17 mouse cellular contexts compared by ENCODE assay signal in the genomic region with DNA sequence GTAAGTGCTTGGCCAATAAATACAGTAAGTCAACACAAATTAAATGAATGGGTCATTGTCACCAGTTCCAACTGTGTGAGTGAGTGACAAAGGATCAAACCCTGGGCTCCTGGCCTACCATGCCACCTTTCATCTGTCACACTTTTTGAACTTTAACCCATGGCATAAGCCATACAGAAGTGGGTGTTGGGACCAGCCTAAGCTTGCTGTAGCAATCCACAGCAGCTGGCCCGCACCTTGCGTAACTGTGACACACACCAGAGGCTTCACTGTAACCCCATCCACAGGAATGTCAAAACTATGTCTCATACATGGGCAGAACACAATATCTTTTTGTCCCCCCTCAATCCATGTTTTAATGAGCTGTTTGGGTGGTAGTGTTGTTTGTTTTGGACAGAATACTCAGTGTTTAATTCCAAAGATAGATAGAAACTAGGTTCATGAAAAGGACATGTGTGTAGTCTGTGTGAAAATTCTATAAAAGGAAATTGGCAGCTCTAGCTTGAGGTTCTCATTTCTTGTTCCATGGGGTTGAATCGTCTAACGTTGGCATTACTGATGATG. TPM values are rescaled to one million over a fixed set of nuclear protein-coding genes. Genes with fewer than 3 reads are reported as not detected.
DNase-seq lines count a peak whose midpoint lies in the region; ATAC-seq lines count a peak whose summit lies in the region.
"Had no signal": no experiment of that assay in that cellular context is flagged by ENCODE, and none has a peak within 500 bp of the region (broad histone marks: within the 10 kb centered on the region; RNA-seq: fewer than 3 reads in every experiment).

No protein-coding gene starts in this region.

- no peak overlapping the region for H3K4me3 ChIP-seq in embryonic facial prominence, embryonic 14.5 days (ENCODE audit: low read depth, low read length)
- H3K4me3 ChIP-seq in embryonic facial prominence, embryonic 10.5 days, result no peak overlapping the region
- H3K4me3 ChIP-seq in liver, embryonic 13.5 days (replicated peaks), result no peak overlapping the region
- H3K4me3 ChIP-seq: heart, embryonic 15.5 days; hindbrain, embryonic 15.5 days; megakaryocyte, embryonic 14.5 days had no signal

- H3K36me3 ChIP-seq in embryonic facial prominence, embryonic 14.5 days (ENCODE audit: control insufficient read depth, insufficient read depth, low read length), result no peaks in the 10 kb centered on the region
- no peaks in the 10 kb centered on the region for H3K36me3 ChIP-seq in embryonic facial prominence, embryonic 10.5 days (replicated peaks)
- H3K36me3 ChIP-seq in liver, embryonic 13.5 days, result no peaks in the 10 kb centered on the region
- H3K36me3 ChIP-seq: heart, embryonic 15.5 days; hindbrain, embryonic 15.5 days had no signal

- 73% methylated on average over 4 of the region's 4 CpGs for WGBS in embryonic facial prominence, embryonic 14.5 days
- WGBS in embryonic facial prominence, embryonic 10.5 days, result 92% methylated on average over 4 of the region's 4 CpGs
- 61% methylated on average over 4 of the region's 4 CpGs for WGBS in liver, embryonic 13.5 days (ENCODE audit: insufficient replicate concordance)

- H3K4me1 ChIP-seq in embryonic facial prominence, embryonic 14.5 days (ENCODE audit: control insufficient read depth, insufficient read depth, low read length), result no peaks in the 10 kb centered on the region
- H3K4me1 ChIP-seq in embryonic facial prominence, embryonic 10.5 days, result peaks cover 4% of the 10 kb centered on the region; the same call in 1 of the 2 replicates
- no peaks in the 10 kb centered on the region for H3K4me1 ChIP-seq in liver, embryonic 13.5 days (replicated peaks)
- H3K4me1 ChIP-seq: heart, embryonic 15.5 days; hindbrain, embryonic 15.5 days; megakaryocyte, embryonic 14.5 days had no signal

- H3K9ac ChIP-seq in embryonic facial prominence, embryonic 14.5 days (ENCODE audit: low read depth, low read length), result no peak overlapping the region
- no peak overlapping the region for H3K9ac ChIP-seq in liver, embryonic 13.5 days
- H3K9ac ChIP-seq: heart, embryonic 15.5 days; hindbrain, embryonic 15.5 days had no signal

- no peaks in the 10 kb centered on the region for H3K27me3 ChIP-seq in embryonic facial prominence, embryonic 14.5 days (replicated peaks; ENCODE audit: control insufficient read depth, insufficient read depth, low read length)
- H3K27me3 ChIP-seq in embryonic facial prominence, embryonic 10.5 days (replicated peaks; ENCODE audit: low read depth, poor library complexity, severe bottlenecking), result no peaks in the 10 kb centered on the region
- H3K27me3 ChIP-seq in liver, embryonic 13.5 days, result no peaks in the 10 kb centered on the region
- H3K27me3 ChIP-seq: heart, embryonic 15.5 days; hindbrain, embryonic 15.5 days had no signal

- no peak overlapping the region for H3K27ac ChIP-seq in embryonic facial prominence, embryonic 14.5 days (replicated peaks; ENCODE audit: low read depth, low read length)
- H3K27ac ChIP-seq in embryonic facial prominence, embryonic 10.5 days (replicated peaks), result no peak overlapping the region
- no peak overlapping the region for H3K27ac ChIP-seq in liver, embryonic 13.5 days
- H3K27ac ChIP-seq: heart, embryonic 15.5 days; hindbrain, embryonic 15.5 days had no signal

- DNase-seq in embryonic facial prominence, embryonic 14.5 days (ENCODE audit: low spot score), result peak; percentile 19
- no peak for DNase-seq in embryonic facial prominence, embryonic 10.5 days (ENCODE audit: low spot score)
- DNase-seq in liver, embryonic 13.5 days, result no peak
- DNase-seq in kidney, adult 8-10 months, result no peak
- no peak for DNase-seq in layer of hippocampus, postnatal 25 days (ENCODE audit: extremely low spot score in 1 of 2, low spot score in 1 of 2)
- DNase-seq in retina, embryonic 14.5 days (ENCODE audit: low spot score), result no peak
- DNase-seq: cerebellum, adult 2 months; embryo, embryonic 11 days; gastrocnemius, postnatal 10 days; kidney, postnatal 14 days; spleen, adult 18-20 months had no signal

- no peaks in the 10 kb centered on the region for H3K9me3 ChIP-seq in embryonic facial prominence, embryonic 14.5 days (ENCODE audit: control insufficient read depth, low read length)
- no peaks in the 10 kb centered on the region for H3K9me3 ChIP-seq in embryonic facial prominence, embryonic 10.5 days
- H3K9me3 ChIP-seq in liver, embryonic 13.5 days (replicated peaks), result no peaks in the 10 kb centered on the region
- H3K9me3 ChIP-seq: heart, embryonic 15.5 days; hindbrain, embryonic 15.5 days; megakaryocyte, embryonic 14.5 days had no signal

- ATAC-seq in embryonic facial prominence, embryonic 14.5 days (ENCODE audit: low read depth), result 0 out of 2 replicates have a peak, but pooled peaks have one; percentile 33
- ATAC-seq in activated CD4-positive, CD25-positive, alpha-beta regulatory T cell, adult 4 months, result peak; percentile 24
- peak; percentile 47 for ATAC-seq in liver, embryonic 13.5 days (ENCODE audit: low read depth)
- ATAC-seq in megakaryocyte, adult 5-6 weeks (ENCODE audit: poor library complexity, severe bottlenecking), result peak; percentile 81
- ATAC-seq: forebrain, embryonic 14.5 days had no signal

- H3K4me2 ChIP-seq in embryonic facial prominence, embryonic 14.5 days (ENCODE audit: low read depth, low read length), result no peak overlapping the region
- no peak overlapping the region for H3K4me2 ChIP-seq in liver, embryonic 13.5 days
- H3K4me2 ChIP-seq: heart, embryonic 15.5 days; hindbrain, embryonic 15.5 days had no signal

RNA-seq across cellular contexts. Expression of a gene that starts 31.1 kb away (rescaled TPM):
- polyA plus RNA-seq in embryonic facial prominence, embryonic 14.5 days (2014; fragmentation: Nextera tagmentation; extraction: Ambion mirVana), result 41.6 and 46.6 TPM in 2 replicates
- 64.9 and 68.9 TPM in 2 replicates for polyA plus RNA-seq in embryonic facial prominence, embryonic 10.5 days (2016; fragmentation: Nextera tagmentation; extraction: Ambion mirVana)
- polyA plus RNA-seq in activated CD4-positive, CD25-positive, alpha-beta regulatory T cell, adult 4 months (2017; shearing (Covaris generic)), result 10 to 100 TPM in 1 of 2 experiments, 1 to 10 TPM in 1; 9.3 to 10.2 TPM
- polyA plus RNA-seq in liver, embryonic 13.5 days (2015; fragmentation: Nextera tagmentation; extraction: Ambion mirVana), result 21.9 and 27.8 TPM in 2 replicates
- total RNA-seq in megakaryocyte, adult 5-6 weeks (2015), result 5.5 and 8.8 TPM in 2 replicates
- total RNA-seq in megakaryocyte, adult 5-6 weeks (2017), result 3.6 and 4.8 TPM in 2 replicates
- total RNA-seq in layer of hippocampus, postnatal 25 days (2021), result 10 to 100 TPM; 38.4 to 42.9 TPM

RNA-seq across cellular contexts. Expression of a gene that starts 59.4 kb away (rescaled TPM):
- polyA plus RNA-seq in embryonic facial prominence, embryonic 14.5 days (2014; fragmentation: Nextera tagmentation; extraction: Ambion mirVana), result 21.2 and 25.7 TPM in 2 replicates
- polyA plus RNA-seq in embryonic facial prominence, embryonic 10.5 days (2016; fragmentation: Nextera tagmentation; extraction: Ambion mirVana), result 50.5 and 50.6 TPM in 2 replicates
- 1 to 10 TPM; 3.9 to 7.3 TPM for polyA plus RNA-seq in activated CD4-positive, CD25-positive, alpha-beta regulatory T cell, adult 4 months (2017; shearing (Covaris generic))
- polyA plus RNA-seq in liver, embryonic 13.5 days (2015; fragmentation: Nextera tagmentation; extraction: Ambion mirVana), result 20.2 and 26.1 TPM in 2 replicates
- 29.1 and 33.4 TPM in 2 replicates for total RNA-seq in megakaryocyte, adult 5-6 weeks (2015)
- total RNA-seq in megakaryocyte, adult 5-6 weeks (2017), result 39.1 and 43.7 TPM in 2 replicates
- total RNA-seq in layer of hippocampus, postnatal 25 days (2021), result 1 to 10 TPM; 1.1 to 1.2 TPM

Comparison
In these comparisons a context has a peak if more than half of its experiments do, and no peak if none do; other contexts are left out.
1. ATAC-seq: peak in every context shown above with its lines; median percentile 81 in megakaryocyte, adult 5-6 weeks; 47 in liver, embryonic 13.5 days; 33 in embryonic facial prominence, embryonic 14.5 days; 24 in activated CD4-positive, CD25-positive, alpha-beta regulatory T cell, adult 4 months.